Comparison of ENCODE assay signal across 12 mouse cellular contexts in genomic region chr7:105726980-105727325, GRCm38 (mm10). TPM values are rescaled to one million over a fixed set of nuclear protein-coding genes. Genes with fewer than 3 reads are reported as not detected.
DNase-seq lines count a peak whose midpoint lies in the region; ATAC-seq lines count a peak whose summit lies in the region.
"Had no signal": no experiment of that assay in that cellular context is flagged by ENCODE, and none has a peak within 500 bp of the region (broad histone marks: within the 10 kb centered on the region; RNA-seq: fewer than 3 reads in every experiment).

No protein-coding gene starts in this region.

- no peaks in the 10 kb centered on the region for H3K4me1 ChIP-seq in kidney, embryonic 14.5 days (ENCODE audit: control insufficient read depth, insufficient read depth, low read length)
- H3K4me1 ChIP-seq in midbrain, embryonic 13.5 days (replicated peaks): peaks cover 17% of the 10 kb centered on the region
- H3K4me1 ChIP-seq in midbrain, embryonic 16.5 days (ENCODE audit: control insufficient read depth, insufficient read depth, low read length): no peaks in the 10 kb centered on the region
- H3K4me1 ChIP-seq in neural tube, embryonic 13.5 days (replicated peaks): 0 out of 2 replicates have a peak, but pooled peaks cover 3% of the 10 kb centered on the region

- WGBS in kidney, embryonic 14.5 days: 95% methylated on average over 4 of the region's 4 CpGs
- WGBS in midbrain, embryonic 13.5 days: 90% methylated on average over 4 of the region's 4 CpGs
- 96% methylated on average over 4 of the region's 4 CpGs for WGBS in midbrain, embryonic 16.5 days
- 91% methylated on average over 4 of the region's 4 CpGs for WGBS in neural tube, embryonic 13.5 days

- H3K4me3 ChIP-seq in kidney, embryonic 14.5 days (ENCODE audit: low read length): no peak overlapping the region
- no peak overlapping the region for H3K4me3 ChIP-seq in midbrain, embryonic 13.5 days (replicated peaks)
- H3K4me3 ChIP-seq in midbrain, embryonic 16.5 days (ENCODE audit: low read depth, low read length): no peak overlapping the region
- no peak overlapping the region for H3K4me3 ChIP-seq in neural tube, embryonic 13.5 days
- H3K4me3 ChIP-seq: forebrain, embryonic 12.5 days; hindbrain, embryonic 15.5 days had no signal

- H3K4me2 ChIP-seq in kidney, embryonic 14.5 days (replicated peaks; ENCODE audit: low read depth, low read length): no peak overlapping the region
- H3K4me2 ChIP-seq in midbrain, embryonic 13.5 days (replicated peaks): no peak overlapping the region
- no peak overlapping the region for H3K4me2 ChIP-seq in midbrain, embryonic 16.5 days (ENCODE audit: low read length)
- H3K4me2 ChIP-seq in neural tube, embryonic 13.5 days: no peak overlapping the region
- H3K4me2 ChIP-seq: forebrain, embryonic 12.5 days; hindbrain, embryonic 15.5 days had no signal

- ATAC-seq in kidney, embryonic 14.5 days (ENCODE audit: low FRiP score, low TSS enrichment): peak; percentile 16; the same call in 1 of the 2 replicates
- no peak for ATAC-seq in midbrain, embryonic 13.5 days
- no peak; the same call in 1 of the 2 replicates for ATAC-seq in midbrain, embryonic 16.5 days
- no peak for ATAC-seq in neural tube, embryonic 13.5 days (ENCODE audit: low read depth)

- DNase-seq in heart, adult 11 months: peak; percentile 56
- no peak for DNase-seq in heart, adult 9 months (ENCODE audit: low spot score in 2 of 2)
- no peak for DNase-seq in kidney, postnatal 25 days
- DNase-seq: adrenal gland, postnatal 25 days; gastrocnemius, postnatal 14 days had no signal

- no peaks in the 10 kb centered on the region for H3K9me3 ChIP-seq in kidney, embryonic 14.5 days (ENCODE audit: control insufficient read depth, low read length)
- no peaks in the 10 kb centered on the region for H3K9me3 ChIP-seq in midbrain, embryonic 13.5 days
- no peaks in the 10 kb centered on the region for H3K9me3 ChIP-seq in midbrain, embryonic 16.5 days (replicated peaks; ENCODE audit: control insufficient read depth, low read length, poor library complexity, severe bottlenecking)
- H3K9me3 ChIP-seq in neural tube, embryonic 13.5 days: no peaks in the 10 kb centered on the region
- H3K9me3 ChIP-seq: forebrain, embryonic 12.5 days; hindbrain, embryonic 15.5 days had no signal

- H3K36me3 ChIP-seq in kidney, embryonic 14.5 days (ENCODE audit: control insufficient read depth, insufficient read depth, low read length): peaks cover 30% of the 10 kb centered on the region
- peaks cover 21% of the 10 kb centered on the region for H3K36me3 ChIP-seq in midbrain, embryonic 13.5 days
- H3K36me3 ChIP-seq in midbrain, embryonic 16.5 days (ENCODE audit: control insufficient read depth, insufficient read depth, low read length): peaks cover 5% of the 10 kb centered on the region; the same call in 1 of the 2 replicates
- H3K36me3 ChIP-seq in neural tube, embryonic 13.5 days: peaks cover 29% of the 10 kb centered on the region

- no peak overlapping the region for H3K27ac ChIP-seq in kidney, embryonic 14.5 days (ENCODE audit: low read depth, low read length)
- H3K27ac ChIP-seq in midbrain, embryonic 13.5 days: no peak overlapping the region
- no peak overlapping the region for H3K27ac ChIP-seq in midbrain, embryonic 16.5 days (ENCODE audit: low read length)
- peak overlapping the region; percentile 23; the same call in 1 of the 2 replicates for H3K27ac ChIP-seq in neural tube, embryonic 13.5 days (replicated peaks)
- H3K27ac ChIP-seq: forebrain, embryonic 12.5 days had no signal

- H3K27me3 ChIP-seq in kidney, embryonic 14.5 days (ENCODE audit: control insufficient read depth, insufficient read depth, low read length): no peaks in the 10 kb centered on the region
- H3K27me3 ChIP-seq in midbrain, embryonic 13.5 days: no peaks in the 10 kb centered on the region
- no peaks in the 10 kb centered on the region for H3K27me3 ChIP-seq in midbrain, embryonic 16.5 days (ENCODE audit: control insufficient read depth, insufficient read depth, low read depth, low read length)
- H3K27me3 ChIP-seq in neural tube, embryonic 13.5 days: no peaks in the 10 kb centered on the region
- H3K27me3 ChIP-seq: forebrain, embryonic 12.5 days; hindbrain, embryonic 15.5 days had no signal

- H3K9ac ChIP-seq in kidney, embryonic 14.5 days (ENCODE audit: low read depth, low read length): no peak overlapping the region
- 0 out of 2 replicates have a peak overlapping the region, but pooled peaks have one; percentile 40 for H3K9ac ChIP-seq in midbrain, embryonic 13.5 days (replicated peaks)
- no peak overlapping the region for H3K9ac ChIP-seq in midbrain, embryonic 16.5 days (ENCODE audit: low read depth, low read length)
- no peak overlapping the region for H3K9ac ChIP-seq in neural tube, embryonic 13.5 days
- H3K9ac ChIP-seq: forebrain, embryonic 12.5 days; forebrain, postnatal 0 days; hindbrain, embryonic 15.5 days had no signal

RNA-seq across cellular contexts. Expression of gene Ilk, which starts 9.4 kb away (rescaled TPM):
- 249 and 305 TPM in 2 replicates for polyA plus RNA-seq in kidney, embryonic 14.5 days (2014; fragmentation: Nextera tagmentation; extraction: Ambion mirVana)
- 180 and 198 TPM in 2 replicates for polyA plus RNA-seq in midbrain, embryonic 13.5 days (2015; fragmentation: Nextera tagmentation; extraction: Ambion mirVana)
- 183 and 192 TPM in 2 replicates for polyA plus RNA-seq in midbrain, embryonic 16.5 days (2015; fragmentation: Nextera tagmentation; extraction: Ambion mirVana)
- polyA plus RNA-seq in neural tube, embryonic 13.5 days (2015; fragmentation: Nextera tagmentation; extraction: Ambion mirVana): 215 and 225 TPM in 2 replicates

RNA-seq across cellular contexts. Expression of gene Rrp8, which starts 10.2 kb away (rescaled TPM):
- polyA plus RNA-seq in kidney, embryonic 14.5 days (2014; fragmentation: Nextera tagmentation; extraction: Ambion mirVana): 28.5 and 46.7 TPM in 2 replicates
- 29.2 and 30.5 TPM in 2 replicates for polyA plus RNA-seq in midbrain, embryonic 13.5 days (2015; fragmentation: Nextera tagmentation; extraction: Ambion mirVana)
- 22.4 and 23.4 TPM in 2 replicates for polyA plus RNA-seq in midbrain, embryonic 16.5 days (2015; fragmentation: Nextera tagmentation; extraction: Ambion mirVana)
- 26.0 and 26.3 TPM in 2 replicates for polyA plus RNA-seq in neural tube, embryonic 13.5 days (2015; fragmentation: Nextera tagmentation; extraction: Ambion mirVana)

RNA-seq across cellular contexts. Expression of gene Taf10, which starts 17.2 kb away (rescaled TPM):
- polyA plus RNA-seq in kidney, embryonic 14.5 days (2014; fragmentation: Nextera tagmentation; extraction: Ambion mirVana): 180 and 241 TPM in 2 replicates
- 109 and 127 TPM in 2 replicates for polyA plus RNA-seq in midbrain, embryonic 13.5 days (2015; fragmentation: Nextera tagmentation; extraction: Ambion mirVana)
- 76.5 and 78.4 TPM in 2 replicates for polyA plus RNA-seq in midbrain, embryonic 16.5 days (2015; fragmentation: Nextera tagmentation; extraction: Ambion mirVana)
- polyA plus RNA-seq in neural tube, embryonic 13.5 days (2015; fragmentation: Nextera tagmentation; extraction: Ambion mirVana): 121 TPM in 2 replicates

RNA-seq across cellular contexts. Expression of gene Tpp1, which starts 25.1 kb away (rescaled TPM):
- polyA plus RNA-seq in kidney, embryonic 14.5 days (2014; fragmentation: Nextera tagmentation; extraction: Ambion mirVana): 58.0 and 86.4 TPM in 2 replicates
- polyA plus RNA-seq in midbrain, embryonic 13.5 days (2015; fragmentation: Nextera tagmentation; extraction: Ambion mirVana): 35.6 and 41.1 TPM in 2 replicates
- 32.1 and 38.6 TPM in 2 replicates for polyA plus RNA-seq in midbrain, embryonic 16.5 days (2015; fragmentation: Nextera tagmentation; extraction: Ambion mirVana)
- 48.4 and 49.2 TPM in 2 replicates for polyA plus RNA-seq in neural tube, embryonic 13.5 days (2015; fragmentation: Nextera tagmentation; extraction: Ambion mirVana)
